Mouse (Mus musculus) megakaryocyte, embryonic 14.5 days (primary cell): ENCODE results near the gene Ankrd54. TPM values are rescaled to one million over a fixed set of nuclear protein-coding genes. Genes with fewer than 3 reads are reported as not detected.
"Not testable (repeated sequence)": the region's sequence is repeated elsewhere in the genome, so short reads cannot be mapped to it uniquely, and the experiment has no call there.

ENCODE experiments used
- H3K27me3 ChIP-seq: replicated peaks from 2 replicates; pipeline ENCODE3; 2012; ENCODE audit warnings: inconsistent platforms
- H3K36me3 ChIP-seq: replicated peaks from 2 replicates; pipeline ENCODE3; 2012; ENCODE audit warnings: low read length, inconsistent platforms, mixed read lengths
- H3K4me1 ChIP-seq: 2 replicates; pipeline ENCODE4 v1.6.1; 2012; ENCODE audit warnings: inconsistent platforms
- H3K4me3 ChIP-seq: replicated peaks from 2 replicates; pipeline ENCODE3; 2012; ENCODE audit warnings: moderate library complexity, mild to moderate bottlenecking, inconsistent platforms
- H3K9me3 ChIP-seq: 2 replicates; pipeline ENCODE4 v1.6.1; 2012; ENCODE audit warnings: inconsistent platforms
- FLI1 ChIP-seq: IDR thresholded peaks from 2 replicates; pipeline ENCODE4 v1.6.1; 2012; ENCODE audit warnings: low read length, inconsistent platforms, mixed read lengths
- GATA1 ChIP-seq: IDR thresholded peaks from 3 replicates; pipeline ENCODE4 v1.6.1; 2012; ENCODE audit warnings: mixed read lengths, low read length, inconsistent platforms, borderline replicate concordance
- polyA plus RNA-seq: library from polyadenylated mRNA; stranded (reverse); fragments of >175 nt; gene quantifications from 2 replicates; pipeline ENCODE4 v1.2.3, GENCODE M21; 2012; ENCODE audit warnings: low replicate concordance; ENCODE audit not compliant: insufficient read depth

Gene Ankrd54
- polyA plus RNA-seq, 1 experiment = 32.5 TPM

DNA sequence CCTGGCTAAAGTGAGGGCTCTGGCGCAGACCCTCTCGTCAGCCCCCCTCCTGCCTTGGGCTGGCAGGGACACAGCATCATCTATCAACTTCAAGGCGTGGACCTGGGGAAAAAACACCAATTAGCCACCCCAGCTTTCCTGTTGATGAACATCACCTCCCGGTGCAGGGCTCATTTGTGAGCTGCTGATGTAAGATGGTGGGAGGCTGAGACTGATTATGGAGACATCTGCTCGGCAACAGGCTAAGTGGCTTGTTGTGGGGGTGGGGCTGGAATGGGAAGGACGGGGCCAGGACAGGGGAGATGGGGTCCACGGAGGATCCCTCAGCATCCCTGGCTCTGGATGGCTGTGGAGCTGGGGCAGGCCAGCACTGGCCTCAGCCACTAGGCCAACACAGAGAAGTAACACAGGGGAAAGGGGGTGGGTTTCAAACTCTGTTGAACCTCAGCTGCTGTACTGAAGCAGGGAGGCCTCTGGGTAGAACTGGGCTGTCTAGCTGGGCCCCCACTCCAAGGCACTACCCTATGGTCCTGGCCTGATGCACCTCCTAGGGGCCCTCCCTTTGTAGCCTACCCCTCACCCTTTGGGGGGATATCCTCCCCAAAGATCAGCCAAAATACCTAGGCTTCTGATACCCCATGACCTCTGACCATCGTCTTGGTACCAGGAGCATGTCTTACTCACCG is 12.4 kb downstream of the Ankrd54 start:
- H3K9me3 ChIP-seq = 0 out of 2 replicates have a peak, but pooled peaks cover 5% of the 10 kb centered on the region
- TF ChIP-seq FLI1 = no peak
- TF ChIP-seq GATA1 = no peak

DNA sequence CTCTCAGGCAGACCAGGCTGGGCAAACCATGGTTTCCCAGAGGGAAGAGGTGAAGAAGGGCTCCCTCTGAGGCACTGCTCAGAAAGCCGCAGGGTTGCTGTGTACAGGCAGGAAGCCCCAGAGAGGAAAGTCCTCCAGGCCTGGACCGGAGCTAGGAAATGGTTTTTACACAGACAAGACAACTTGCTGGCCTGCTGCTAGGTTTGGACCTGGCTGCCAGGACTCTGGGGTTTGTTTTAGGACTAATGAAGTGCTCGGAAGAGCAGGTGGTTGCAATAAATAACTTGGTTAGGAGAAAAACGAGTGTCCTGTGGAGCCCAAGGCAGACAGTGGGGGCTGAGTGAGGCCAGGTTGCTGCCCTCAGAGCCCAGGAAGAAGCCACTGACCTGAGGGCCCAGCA is 14.5 kb downstream of the Ankrd54 start:
- peaks cover 9% of the 10 kb centered on the region for H3K9me3 ChIP-seq
- H3K4me1 ChIP-seq = peaks cover 66% of the 10 kb centered on the region
- H3K27me3 ChIP-seq = peaks cover 65% of the 10 kb centered on the region
- peaks cover 28% of the 10 kb centered on the region for H3K36me3 ChIP-seq
- TF ChIP-seq GATA1 (no peak), FLI1 (no peak)
- H3K4me3 ChIP-seq = no peak overlapping the region

More for the DNA sequence above, 12.4 kb downstream of the Ankrd54 start:
- Histone ChIP-seq H3K27me3 (peaks cover 57% of the 10 kb centered on the region), H3K4me3 (no peak overlapping the region), H3K36me3 (peaks cover 42% of the 10 kb centered on the region), H3K4me1 (peaks cover 61% of the 10 kb centered on the region)

DNA sequence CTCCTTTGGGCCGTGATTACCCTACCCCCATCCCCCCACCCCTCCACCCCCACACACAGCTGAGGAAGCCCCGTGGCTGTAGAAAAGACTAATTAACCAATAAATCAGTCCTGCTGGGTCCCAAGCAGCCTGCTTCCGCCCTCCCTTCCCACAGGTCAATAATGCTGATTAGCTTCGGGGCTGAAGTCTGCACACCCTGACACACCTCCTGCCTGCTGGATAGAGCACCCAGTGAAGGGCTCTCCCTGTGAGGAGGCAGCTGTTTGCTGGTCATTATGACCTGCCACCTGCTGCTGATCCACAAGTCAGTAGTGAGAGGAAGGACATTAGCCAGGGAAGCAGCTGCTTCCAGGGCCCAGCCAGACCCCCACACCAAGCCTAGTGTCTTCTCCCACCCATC is 17.9 kb downstream of the Ankrd54 start:
- Histone ChIP-seq H3K27me3 (peaks cover 81% of the 10 kb centered on the region), H3K36me3 (peaks cover 19% of the 10 kb centered on the region), H3K4me1 (peaks cover 66% of the 10 kb centered on the region), H3K4me3 (no peak overlapping the region), H3K9me3 (peaks cover 25% of the 10 kb centered on the region)
- no peak for TF ChIP-seq FLI1

DNA sequence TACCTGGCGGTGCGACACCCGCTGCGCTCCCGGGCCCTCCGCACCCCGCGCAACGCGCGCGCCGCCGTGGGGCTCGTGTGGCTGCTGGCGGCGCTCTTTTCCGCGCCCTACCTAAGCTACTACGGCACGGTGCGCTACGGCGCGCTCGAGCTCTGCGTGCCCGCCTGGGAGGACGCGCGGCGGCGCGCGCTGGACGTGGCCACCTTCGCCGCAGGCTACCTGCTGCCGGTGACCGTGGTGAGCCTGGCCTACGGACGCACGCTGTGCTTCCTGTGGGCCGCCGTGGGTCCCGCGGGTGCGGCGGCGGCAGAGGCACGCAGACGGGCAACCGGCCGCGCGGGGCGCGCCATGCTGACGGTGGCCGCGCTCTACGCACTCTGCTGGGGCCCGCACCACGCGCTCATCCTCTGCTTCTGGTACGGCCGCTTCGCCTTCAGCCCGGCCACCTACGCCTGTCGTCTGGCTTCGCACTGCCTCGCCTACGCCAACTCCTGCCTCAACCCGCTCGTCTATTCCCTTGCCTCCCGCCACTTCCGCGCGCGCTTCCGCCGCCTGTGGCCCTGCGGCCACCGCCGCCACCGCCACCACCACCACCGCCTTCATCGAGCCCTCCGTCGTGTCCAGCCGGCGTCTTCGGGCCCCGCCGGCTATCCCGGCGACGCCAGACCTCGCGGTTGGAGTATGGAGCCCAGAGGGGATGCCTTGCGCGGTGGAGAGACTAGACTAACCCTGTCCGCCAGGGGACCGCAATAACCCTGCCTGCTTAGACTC is 19.8 kb downstream of the Ankrd54 start:
- peaks cover 74% of the 10 kb centered on the region for H3K4me1 ChIP-seq
- peaks cover 19% of the 10 kb centered on the region for H3K36me3 ChIP-seq
- H3K9me3 ChIP-seq = peaks cover 25% of the 10 kb centered on the region
- no peak for TF ChIP-seq FLI1
- no peak for TF ChIP-seq GATA1
- peak overlapping the region; percentile 79 for H3K4me3 ChIP-seq
- peaks cover 64% of the 10 kb centered on the region for H3K27me3 ChIP-seq

DNA sequence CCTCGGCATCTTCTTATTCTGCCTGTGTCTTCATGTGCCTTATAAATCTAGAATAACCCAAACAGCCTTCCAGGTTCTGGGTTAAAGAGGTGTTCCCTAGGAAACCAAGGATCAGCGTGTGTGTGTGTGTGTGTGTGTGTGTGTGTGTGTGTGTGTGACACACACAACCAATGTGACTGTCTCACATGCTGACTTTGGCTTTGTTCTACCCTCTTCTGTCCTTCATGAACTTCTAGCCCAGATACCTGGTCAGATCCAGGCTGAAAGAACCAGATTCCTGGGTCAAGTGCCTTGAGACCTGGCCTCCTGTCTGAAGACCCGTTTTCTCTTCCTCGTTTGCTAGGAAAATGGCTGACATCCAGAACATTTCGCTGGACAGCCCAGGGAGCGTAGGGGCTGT is 21.1 kb downstream of the Ankrd54 start, which contains the start of gene Galr3:
Gene Galr3 (plus strand): TSS at position 301 of the 400 bp plus-strand sequence.
- peaks cover 22% of the 10 kb centered on the region for H3K36me3 ChIP-seq
- H3K27me3 ChIP-seq = peaks cover 62% of the 10 kb centered on the region
- peaks cover 73% of the 10 kb centered on the region for H3K4me1 ChIP-seq
- peak within 1 kb of the TSS; percentile 91 for H3K4me3 ChIP-seq
- H3K9me3 ChIP-seq = peaks cover 20% of the 10 kb centered on the region
- TF ChIP-seq FLI1 = no peak

DNA sequence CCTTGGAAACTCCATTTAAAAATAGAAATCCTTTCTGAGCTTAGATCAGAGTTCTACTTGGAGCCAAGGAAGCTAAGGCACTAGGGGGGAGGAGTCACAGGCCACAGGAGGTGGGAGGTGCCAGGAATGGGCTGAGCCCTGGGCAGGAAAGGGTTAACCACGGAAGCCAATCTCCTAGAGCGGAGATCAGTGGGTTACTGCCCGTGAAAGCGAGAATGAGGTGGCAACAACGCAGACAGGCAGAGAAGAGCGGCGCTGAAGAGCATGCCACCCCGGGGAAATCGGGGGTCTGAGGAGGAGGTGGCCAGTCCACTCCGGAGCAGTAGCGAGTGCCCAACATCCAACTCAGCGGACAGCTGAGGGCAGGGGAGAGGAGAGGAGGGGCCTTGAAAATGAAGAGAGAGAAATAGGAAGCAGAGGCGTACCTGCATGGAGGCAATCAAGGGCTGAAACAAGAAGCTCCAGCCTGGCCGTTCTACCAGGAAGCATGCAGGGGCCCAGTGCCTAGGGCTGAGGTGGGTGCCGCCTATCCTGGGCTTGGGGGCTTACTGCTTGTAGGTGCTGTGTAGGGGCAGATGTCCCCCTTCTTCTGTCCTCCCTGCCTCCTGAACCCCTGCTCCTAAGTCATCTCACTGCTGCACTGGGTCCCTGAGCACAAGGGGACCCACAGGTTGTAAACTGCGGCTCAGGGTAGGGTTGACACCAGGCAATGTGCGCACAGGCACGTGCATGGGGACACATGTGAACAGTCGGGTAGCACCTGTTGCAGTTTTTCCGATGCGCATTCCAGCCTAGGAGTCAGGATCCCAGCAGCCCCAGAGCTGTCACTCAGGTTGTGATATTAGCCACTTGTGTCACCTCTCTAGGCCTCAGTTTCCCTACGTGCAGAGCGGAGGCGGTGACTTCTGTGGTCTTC is 21.9 kb downstream of the Ankrd54 start:
- H3K27me3 ChIP-seq = peaks cover 67% of the 10 kb centered on the region
- H3K36me3 ChIP-seq = peaks cover 27% of the 10 kb centered on the region
- peaks cover 73% of the 10 kb centered on the region for H3K4me1 ChIP-seq
- peaks cover 20% of the 10 kb centered on the region for H3K9me3 ChIP-seq
- TF ChIP-seq GATA1 (no peak), FLI1 (no peak)
- H3K4me3 ChIP-seq = peak overlapping the region; percentile 91

DNA sequence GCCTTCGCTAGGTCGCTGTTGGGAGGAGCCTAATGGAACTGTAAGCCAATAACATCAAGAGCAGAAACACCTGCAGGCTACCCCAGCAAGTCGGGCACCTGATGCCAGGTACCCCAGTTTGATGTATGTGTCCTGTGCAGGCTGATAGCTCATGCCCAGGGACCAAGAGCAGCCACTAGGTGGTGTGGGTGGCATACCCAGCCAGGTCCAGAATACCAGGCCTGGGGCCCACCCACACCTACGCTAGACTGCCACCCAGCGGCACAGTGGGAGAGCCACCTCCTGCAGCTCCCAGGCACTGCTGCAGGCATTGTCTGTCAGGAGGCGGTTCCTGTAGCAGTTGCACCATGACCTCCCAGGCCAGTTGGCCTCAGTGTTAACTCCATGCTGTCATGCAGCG is 23.8 kb downstream of the Ankrd54 start:
- Histone ChIP-seq H3K27me3 (peaks cover 72% of the 10 kb centered on the region), H3K9me3 (peaks cover 20% of the 10 kb centered on the region), H3K4me3 (peak overlapping the region; percentile 83), H3K4me1 (peaks cover 63% of the 10 kb centered on the region), H3K36me3 (peaks cover 30% of the 10 kb centered on the region)
- TF ChIP-seq GATA1 (no peak), FLI1 (no peak)

DNA sequence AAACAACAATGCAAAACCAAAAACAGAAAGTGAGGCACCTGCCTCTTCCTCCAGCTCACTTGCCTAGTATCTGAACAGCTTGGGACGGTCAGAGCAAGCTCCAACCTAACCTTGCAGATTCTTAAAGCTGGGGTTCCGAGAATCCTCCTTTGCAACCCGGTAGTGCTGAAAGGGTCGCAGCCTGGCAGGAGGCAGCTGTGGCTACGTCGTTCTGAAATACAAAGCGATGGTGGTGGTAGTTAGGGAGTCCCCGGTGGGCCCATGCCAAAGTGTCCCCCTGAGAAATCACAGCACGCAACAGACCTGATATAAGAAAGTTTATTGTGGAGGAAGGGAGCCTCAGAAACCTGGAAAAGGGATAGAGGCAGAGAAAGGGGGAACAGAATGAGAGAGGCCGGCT is 24.4 kb downstream of the Ankrd54 start:
- H3K4me3 ChIP-seq = no peak overlapping the region
- no peak for TF ChIP-seq GATA1
- no peak for TF ChIP-seq FLI1
- peaks cover 17% of the 10 kb centered on the region for H3K9me3 ChIP-seq
- H3K36me3 ChIP-seq = peaks cover 25% of the 10 kb centered on the region
- peaks cover 70% of the 10 kb centered on the region for H3K27me3 ChIP-seq
- H3K4me1 ChIP-seq = peaks cover 60% of the 10 kb centered on the region

DNA sequence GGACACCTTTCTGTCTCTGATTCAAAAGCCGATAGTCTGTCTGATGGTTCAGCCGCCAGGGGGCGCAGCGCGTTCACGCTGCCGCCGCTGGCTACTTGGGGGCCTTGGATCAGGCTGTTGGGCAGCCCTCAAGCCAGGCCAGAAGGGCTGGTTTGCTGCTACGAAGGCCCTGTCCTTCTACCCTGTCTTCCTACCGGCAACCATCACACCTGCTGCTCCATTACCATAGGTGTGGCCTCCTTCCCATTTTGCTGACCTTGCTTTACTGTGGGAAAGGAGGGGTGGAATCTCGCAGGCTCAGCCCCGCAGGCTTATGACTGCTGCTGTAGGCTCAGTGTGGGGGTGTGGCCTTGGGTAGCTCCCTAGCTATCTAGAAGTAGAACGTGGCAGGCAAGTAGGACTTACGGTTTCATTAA is 24.8 kb downstream of the Ankrd54 start:
- Histone ChIP-seq H3K4me1 (peaks cover 56% of the 10 kb centered on the region), H3K9me3 (peaks cover 13% of the 10 kb centered on the region), H3K4me3 (peak overlapping the region; percentile 89), H3K27me3 (peaks cover 66% of the 10 kb centered on the region), H3K36me3 (peaks cover 21% of the 10 kb centered on the region)
- TF ChIP-seq FLI1 = no peak
- TF ChIP-seq GATA1 = no peak

DNA sequence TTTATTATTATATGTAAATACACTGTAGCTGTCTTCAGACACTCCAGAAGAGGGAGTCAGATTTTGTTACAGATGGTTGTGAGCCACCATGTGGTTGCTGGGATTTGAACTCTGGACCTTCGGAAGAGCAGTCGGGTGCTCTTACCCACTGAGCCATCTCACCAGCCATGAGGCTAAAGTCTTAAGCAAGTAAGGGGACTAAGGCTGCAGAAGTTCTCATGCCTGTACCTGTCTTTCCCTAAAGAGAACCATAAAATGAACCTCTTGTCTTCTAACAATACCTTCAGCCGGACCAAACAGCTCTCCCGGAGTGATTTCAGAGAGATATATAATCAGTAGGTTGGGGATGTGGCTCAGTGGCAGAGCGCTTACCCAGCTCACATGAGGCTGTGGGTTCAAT is 30.8 kb downstream of the Ankrd54 start:
- peaks cover 39% of the 10 kb centered on the region for H3K4me1 ChIP-seq
- peaks cover 10% of the 10 kb centered on the region for H3K36me3 ChIP-seq
- not testable (repeated sequence) for H3K9me3 ChIP-seq, H3K4me3 ChIP-seq
- peaks cover 56% of the 10 kb centered on the region for H3K27me3 ChIP-seq
